Comparison of ENCODE assay signal across 8 mouse cellular contexts in the genomic region with DNA sequence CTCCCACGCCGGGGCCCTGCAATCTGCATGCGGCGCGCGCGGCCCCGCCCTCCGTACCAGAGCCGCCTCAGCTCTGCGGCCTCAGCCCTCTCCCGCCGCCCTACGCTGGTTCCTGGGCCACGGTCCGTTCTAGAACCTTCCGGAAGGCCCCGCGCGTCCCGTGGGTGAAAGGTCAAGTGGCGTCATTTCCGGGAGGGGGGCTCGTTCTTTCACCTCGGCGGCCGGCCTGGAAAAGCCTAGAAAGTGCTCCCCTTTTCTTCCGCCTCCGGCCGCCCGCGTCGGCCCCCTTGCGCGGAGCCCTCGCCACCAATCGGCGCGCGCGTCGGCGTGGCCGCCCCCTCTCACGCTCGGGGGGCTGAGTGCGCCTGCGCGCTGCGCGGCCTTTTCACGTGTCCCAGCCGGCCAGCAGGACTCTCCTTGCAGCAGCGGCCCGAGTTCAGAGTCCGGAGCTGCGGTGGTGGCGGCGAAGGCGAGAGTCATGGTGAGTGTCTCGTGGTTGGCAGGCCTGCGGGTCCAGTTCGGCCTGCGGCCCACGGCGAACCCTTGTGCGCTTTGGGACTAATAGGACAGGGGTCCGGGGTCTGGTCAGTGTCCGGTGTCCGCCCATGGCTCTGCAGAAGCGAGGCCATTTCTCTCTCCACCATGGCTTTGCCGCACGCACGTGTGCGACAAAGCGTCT. TPM values are rescaled to one million over a fixed set of nuclear protein-coding genes. Genes with fewer than 3 reads are reported as not detected.
DNase-seq lines count a peak whose midpoint lies in the region; ATAC-seq lines count a peak whose summit lies in the region.

A gene (plus strand): TSS at position 201 of the 679 bp plus-strand sequence.
A gene (minus strand): TSS at position 312 of the 679 bp plus-strand sequence.

- intact Hi-C loops in gastrocnemius, postnatal 14 days (cut with DNase I; ENCODE audit: low total_unique reads): no loop called here
- intact Hi-C loops in left cerebral cortex, postnatal 10 days (cut with DNase I): loop anchor here (5.0 to 10.0 kb wide), 3 partner anchors 44 to 147 kb away; a partner anchor contains a TSS

- DNase-seq in adipocyte (ENCODE audit: low spot score): peak; percentile 99
- peak; percentile 97 for DNase-seq in embryo, embryonic 10 days (ENCODE audit: low spot score)
- DNase-seq in gastrocnemius, postnatal 14 days: peak; percentile 99
- peak; percentile 98 to 100 for DNase-seq in left cerebral cortex, postnatal 10 days (ENCODE audit: extremely low spot score in 1 of 2, low spot score in 2 of 2)
- peak; percentile 98 for DNase-seq in right cerebral cortex, postnatal 25 days
- peak; percentile 99 for DNase-seq in urinary bladder, postnatal 4 days (ENCODE audit: low spot score in 2 of 2)

- ATAC-seq in inflammation-experienced regulatory T-cells, adult 6 months: peak; percentile 84
- peak; percentile 67 for ATAC-seq in megakaryocyte-erythroid progenitor cell, adult 5-6 weeks (replicated peaks; ENCODE audit: low FRiP score, low TSS enrichment, poor library complexity, severe bottlenecking)

RNA-seq across cellular contexts. Expression of the first gene that starts in this region (rescaled TPM):
- total RNA-seq in gastrocnemius, postnatal 14 days (2021): 10 to 100 TPM; 63.7 to 76.8 TPM
- polyA plus RNA-seq in inflammation-experienced regulatory T-cells, adult 6 months (2017; shearing (Covaris generic)): 100 to 1,000 TPM; 172 to 181 (median 174) TPM
- total RNA-seq in left cerebral cortex, postnatal 10 days (2021): 10 to 100 TPM; 92.6 to 97.8 TPM
- total RNA-seq in megakaryocyte-erythroid progenitor cell, adult 5-6 weeks (2014; fragmentation: Nextera tagmentation): 836 and 866 TPM in 2 replicates
- total RNA-seq in megakaryocyte-erythroid progenitor cell, adult 5-6 weeks (2017): 921 and 969 TPM in 2 replicates

RNA-seq across cellular contexts. Expression of the second gene that starts in this region (rescaled TPM):
- total RNA-seq in gastrocnemius, postnatal 14 days (2021): 100 to 1,000 TPM; 175 to 176 TPM
- polyA plus RNA-seq in inflammation-experienced regulatory T-cells, adult 6 months (2017; shearing (Covaris generic)): 100 to 1,000 TPM; 129 to 226 (median 154) TPM
- 100 to 1,000 TPM; 190 to 198 TPM for total RNA-seq in left cerebral cortex, postnatal 10 days (2021)
- total RNA-seq in megakaryocyte-erythroid progenitor cell, adult 5-6 weeks (2014; fragmentation: Nextera tagmentation): 526 and 530 TPM in 2 replicates
- total RNA-seq in megakaryocyte-erythroid progenitor cell, adult 5-6 weeks (2017): 929 and 1,055 TPM in 2 replicates

Comparison
In these comparisons a context has a peak if more than half of its experiments do, and no peak if none do; other contexts are left out.
1. Peak in every context shown above with its lines: DNase-seq and ATAC-seq.
2. RNA of the first gene that starts in this region (total RNA-seq): 836 to 969 TPM in megakaryocyte-erythroid progenitor cell, adult 5-6 weeks; 92.6 to 97.8 TPM in left cerebral cortex, postnatal 10 days and 63.7 to 76.8 TPM in gastrocnemius, postnatal 14 days; every median in the first group is over 4 times any median in the second.